Mouse (Mus musculus) left cerebral cortex, adult 2 months (tissue): Measurements from ENCODE around the gene Crybg3. TPM values are rescaled to one million over a fixed set of nuclear protein-coding genes. Genes with fewer than 3 reads are reported as not detected.
A peak's percentile ranks its signal among the peaks of the same experiment; 100 is the strongest.

Source experiments
- DNase-seq, 2 experiments: peaks; one replicate each; pipeline ENCODE4 v3.0.0; 2021 to 2022; ENCODE audit warnings: low spot score in 2 of 2, mixed read lengths in 1 of 2; ENCODE audit errors: extremely low spot score in 1 of 2
- H3K27ac ChIP-seq: fragments of 200-600 bp; 2 replicates; pipeline ENCODE4 v1.8.1; 2022
- H3K4me3 ChIP-seq: fragments of 200-600 bp; 2 replicates; pipeline ENCODE4 v1.8.1; 2022
- CTCF ChIP-seq: fragments of 200-600 bp; IDR thresholded peaks from 2 replicates; pipeline ENCODE4 v1.8.1; 2022; ENCODE audit warnings: antibody characterized with exemption, mild to moderate bottlenecking, moderate library complexity
- intact Hi-C: fragments of 180-260 bp; cut with DNase I; formaldehyde crosslinking; loops from one replicate; pipeline ENCODE4 v1.15.1; 2025
- total RNA-seq, 2 experiments: library from RNA; stranded (reverse); gene quantifications; 2 replicates each; pipeline ENCODE4 v1.2.3; 2021

The Crybg3 gene
- total RNA-seq, 2 experiments from 2014 or later, result 4.9 TPM

- DNase-seq, result no peak
- H3K27ac ChIP-seq, result no peak overlapping the region
- no peak overlapping the region for H3K4me3 ChIP-seq
- TF ChIP-seq CTCF, result no peak
- intact Hi-C loops, result no loop called here
Observed at GRCm38 (mm10) chr16:59573961-59574360, 26.8 kb downstream of the Crybg3 start.

GRCm38 (mm10) chr16:59572685-59573084 lies 28.1 kb downstream of the Crybg3 start:
- TF ChIP-seq CTCF, result no peak
- H3K27ac ChIP-seq, result no peak overlapping the region
- intact Hi-C loops, result no loop called here
- no peak for DNase-seq
- no peak overlapping the region for H3K4me3 ChIP-seq

- no peak overlapping the region for H3K27ac ChIP-seq
- TF ChIP-seq CTCF, result no peak
- intact Hi-C loops, result no loop called here
- no peak overlapping the region for H3K4me3 ChIP-seq
- no peak for DNase-seq
Observed at GRCm38 (mm10) chr16:59570807-59571206, 30.0 kb downstream of the Crybg3 start.

GRCm38 (mm10) chr16:59569837-59570236 lies 30.9 kb downstream of the Crybg3 start:
- intact Hi-C loops, result no loop called here
- no peak for DNase-seq
- no peak for TF ChIP-seq CTCF
- Histone ChIP-seq H3K4me3 (no peak overlapping the region), H3K27ac (no peak overlapping the region)

- intact Hi-C loops, result no loop called here
- TF ChIP-seq CTCF, result no peak; the same call in 1 of the 2 replicates
Observed at GRCm38 (mm10) chr16:59567721-59568381, 32.9 kb downstream of the Crybg3 start.

GRCm38 (mm10) chr16:59566437-59566836 lies 34.3 kb downstream of the Crybg3 start:
- no peak for TF ChIP-seq CTCF
- H3K4me3 ChIP-seq, result no peak overlapping the region
- no peak for DNase-seq
- no peak overlapping the region for H3K27ac ChIP-seq
- intact Hi-C loops, result no loop called here

More at GRCm38 (mm10) chr16:59567721-59568381, 32.9 kb downstream of the Crybg3 start:
- H3K27ac ChIP-seq, result peak overlapping the region; percentile 53; the same call in 1 of the 2 replicates
- H3K4me3 ChIP-seq, result no peak overlapping the region
- no peak for DNase-seq

- DNase-seq, result no peak
- Histone ChIP-seq H3K4me3 (no peak overlapping the region), H3K27ac (no peak overlapping the region)
- intact Hi-C loops, result no loop called here
- TF ChIP-seq CTCF, result no peak
Observed at GRCm38 (mm10) chr16:59565631-59566030, 35.1 kb downstream of the Crybg3 start.

GRCm38 (mm10) chr16:59564025-59564424 lies 36.8 kb downstream of the Crybg3 start:
- H3K27ac ChIP-seq, result no peak overlapping the region
- DNase-seq, result no peak
- H3K4me3 ChIP-seq, result no peak overlapping the region
- intact Hi-C loops, result no loop called here
- TF ChIP-seq CTCF, result no peak

GRCm38 (mm10) chr16:59559300-59560200 lies 41.2 kb downstream of the Crybg3 start:
- DNase-seq, result no peak
- intact Hi-C loops, result no loop called here
- H3K4me3 ChIP-seq, result no peak overlapping the region
- no peak for TF ChIP-seq CTCF
- no peak overlapping the region for H3K27ac ChIP-seq

- Histone ChIP-seq H3K27ac (no peak overlapping the region), H3K4me3 (no peak overlapping the region)
- intact Hi-C loops, result no loop called here
- no peak for TF ChIP-seq CTCF
- DNase-seq, result no peak
Observed at GRCm38 (mm10) chr16:59558916-59559299, 41.9 kb downstream of the Crybg3 start.

- no peak for DNase-seq
- Histone ChIP-seq H3K4me3 (no peak overlapping the region), H3K27ac (no peak overlapping the region)
- TF ChIP-seq CTCF, result no peak
- intact Hi-C loops, result no loop called here
Observed at GRCm38 (mm10) chr16:59553490-59554161, 47.2 kb downstream of the Crybg3 start.

- intact Hi-C loops, result no loop called here
Observed at GRCm38 (mm10) chr16:59551507-59551906, 49.3 kb downstream of the Crybg3 start.

More at GRCm38 (mm10) chr16:59551507-59551906, 49.3 kb downstream of the Crybg3 start:
- H3K27ac ChIP-seq, result no peak overlapping the region
- no peak for TF ChIP-seq CTCF
- DNase-seq, result no peak
- H3K4me3 ChIP-seq, result no peak overlapping the region
